Mouse (Mus musculus) frontal cortex, postnatal 36 days (tissue): ENCODE measurements around the gene Hist1h2an.

Source experiments
- DNase-seq, 2 experiments: peaks; one replicate each; pipeline ENCODE4 v3.0.0; 2022; ENCODE audit warnings: low spot score in 2 of 2

Gene Hist1h2an

DNA sequence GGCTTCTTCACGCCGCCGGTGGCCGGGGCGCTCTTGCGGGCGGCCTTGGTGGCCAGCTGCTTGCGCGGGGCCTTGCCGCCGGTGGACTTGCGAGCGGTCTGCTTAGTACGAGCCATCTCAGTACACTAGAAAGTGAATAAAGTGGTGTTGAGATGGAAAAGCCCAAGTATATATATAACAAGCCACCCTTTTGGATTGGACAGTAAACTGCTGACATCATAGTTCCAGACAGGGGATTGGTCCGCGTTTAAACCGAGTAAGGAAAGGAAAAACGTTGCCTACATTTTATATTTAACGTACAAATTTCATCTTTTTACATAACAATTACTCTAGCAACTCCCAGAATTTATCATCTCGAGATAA, 3.8 kb downstream of the Hist1h2an start, which contains the start of gene Hist1h3i:
Gene Hist1h3i (minus strand): TSS at position 116 of the 363 bp plus-strand sequence.
- peak; percentile 56 to 82 for DNase-seq

DNA sequence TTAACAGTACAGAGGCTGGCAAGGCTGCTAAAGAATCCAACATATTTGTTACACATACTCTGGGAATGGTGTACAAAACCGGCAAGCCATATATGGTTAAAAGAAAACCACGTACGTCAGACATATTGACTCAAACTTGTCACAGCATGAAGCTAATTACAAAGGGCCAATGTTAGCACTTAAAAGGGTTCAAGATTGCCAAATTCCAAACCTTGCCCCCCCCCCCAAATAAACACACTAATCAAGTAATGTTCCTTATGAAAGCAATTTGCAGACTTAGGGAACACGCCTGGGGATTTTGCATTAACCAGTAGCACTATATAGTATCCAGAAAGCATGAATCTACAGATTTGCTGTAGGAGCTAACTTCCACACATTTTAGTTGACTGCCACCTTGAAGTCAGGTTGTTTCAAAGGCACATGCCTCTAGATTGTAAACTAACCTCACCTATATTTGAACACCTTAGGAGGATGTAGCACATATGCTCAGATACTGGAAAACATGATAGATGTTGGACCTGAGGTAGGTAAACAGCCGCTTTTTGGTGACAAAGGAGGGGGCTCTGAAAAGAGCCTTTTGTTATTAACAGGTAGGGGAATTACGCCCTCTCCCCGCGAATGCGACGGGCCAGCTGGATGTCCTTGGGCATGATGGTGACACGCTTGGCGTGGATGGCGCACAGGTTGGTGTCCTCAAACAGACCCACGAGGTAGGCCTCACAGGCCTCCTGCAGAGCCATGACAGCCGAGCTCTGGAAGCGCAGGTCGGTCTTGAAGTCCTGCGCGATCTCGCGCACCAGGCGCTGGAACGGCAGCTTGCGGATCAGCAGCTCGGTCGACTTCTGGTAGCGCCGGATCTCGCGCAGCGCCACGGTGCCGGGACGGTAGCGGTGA, 4.4 kb downstream of the Hist1h2an start:
- DNase-seq = peak; percentile 24 to 34

DNA sequence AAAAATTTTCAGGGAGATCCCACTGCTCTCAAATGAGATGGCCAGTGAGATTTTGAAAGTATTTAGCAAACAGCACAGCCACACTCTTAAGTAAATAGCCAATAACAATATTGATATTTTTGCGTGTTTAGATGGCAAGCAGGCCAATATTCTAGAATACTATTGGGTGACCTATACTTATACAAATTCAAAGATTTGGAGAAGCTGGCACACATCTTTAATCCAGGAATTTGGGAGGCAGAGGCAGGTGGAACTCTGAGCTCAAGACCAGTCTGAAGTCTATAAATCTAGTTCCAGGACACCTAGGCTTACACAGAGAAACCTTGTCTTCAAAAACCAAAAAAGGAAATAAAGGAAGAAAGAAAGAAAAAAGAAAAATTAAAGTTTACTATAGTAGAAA, 5.4 kb downstream of the Hist1h2an start:
- DNase-seq = no peak

DNA sequence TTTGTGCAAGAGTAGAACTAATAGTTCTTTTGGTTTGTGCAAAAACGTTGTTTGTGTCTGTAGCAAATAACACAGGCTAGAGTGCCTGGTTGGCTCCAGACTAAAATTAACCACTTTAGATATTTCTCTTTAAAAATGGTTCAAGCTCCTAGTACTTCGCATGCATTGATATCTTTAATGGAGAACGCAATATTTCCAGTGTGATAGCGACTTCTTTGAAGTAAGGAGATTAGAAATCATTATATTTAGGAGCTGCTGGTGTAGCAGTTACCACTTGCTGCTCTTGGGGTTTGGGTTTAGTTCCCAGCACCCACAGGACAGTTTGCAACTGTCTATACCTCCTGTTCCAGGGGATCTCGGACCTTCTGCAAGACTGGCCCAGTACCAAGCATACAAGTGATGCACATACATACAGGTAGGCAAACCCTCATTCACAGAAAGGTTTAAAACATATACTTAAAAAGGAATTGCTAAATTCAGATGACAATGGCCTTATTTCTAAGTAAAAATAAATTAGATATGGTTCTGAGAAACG, 5.9 kb downstream of the Hist1h2an start:
- no peak for DNase-seq

DNA sequence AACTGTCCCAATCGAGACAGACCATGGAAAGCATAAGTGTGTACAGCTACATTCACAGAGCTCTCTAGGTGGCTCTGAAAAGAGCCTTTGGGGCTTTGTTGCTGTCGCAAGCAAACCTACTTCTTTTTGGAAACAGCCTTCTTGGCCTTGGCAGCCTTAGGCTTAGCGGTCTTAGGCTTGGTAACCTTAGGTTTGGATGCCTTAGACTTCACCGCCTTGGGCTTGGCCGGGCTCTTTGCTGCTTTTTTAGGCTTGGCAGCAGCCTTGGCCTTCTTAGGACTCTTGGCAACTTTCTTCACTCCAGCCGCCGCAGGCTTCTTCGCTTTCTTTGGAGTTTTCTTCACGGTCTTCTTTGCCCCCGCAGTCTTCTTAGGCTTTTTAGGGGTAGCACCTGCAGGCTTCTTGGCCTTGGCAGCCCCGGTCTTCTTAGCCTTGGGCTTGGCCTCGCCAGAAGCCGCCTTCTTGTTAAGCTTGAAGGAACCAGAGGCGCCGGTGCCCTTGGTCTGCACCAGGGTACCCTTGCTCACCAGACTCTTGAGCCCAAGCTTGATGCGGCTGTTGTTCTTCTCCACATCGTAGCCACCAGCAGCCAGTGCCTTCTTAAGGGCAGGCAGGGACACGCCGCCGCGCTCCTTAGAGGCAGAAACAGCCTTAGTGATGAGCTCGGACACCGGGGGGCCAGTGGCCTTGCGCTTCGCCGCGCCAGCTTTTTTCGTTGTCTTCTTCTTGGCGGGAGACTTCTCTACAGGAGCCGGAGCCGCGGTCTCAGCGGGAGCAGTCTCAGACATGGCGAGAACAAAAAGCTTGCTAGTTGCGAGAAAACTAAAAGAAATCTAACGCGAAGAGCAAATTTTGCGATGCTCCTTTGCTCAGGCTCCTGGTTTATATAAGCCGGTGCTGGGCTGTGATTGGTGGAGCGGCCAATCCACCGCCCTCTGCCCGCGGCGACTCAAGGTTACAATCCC, 7.0 kb downstream of the Hist1h2an start, which contains the start of gene Hist1h1b:
Gene Hist1h1b (minus strand): TSS at position 859 of the 965 bp plus-strand sequence.
- DNase-seq = peak; percentile 72 to 75

DNA sequence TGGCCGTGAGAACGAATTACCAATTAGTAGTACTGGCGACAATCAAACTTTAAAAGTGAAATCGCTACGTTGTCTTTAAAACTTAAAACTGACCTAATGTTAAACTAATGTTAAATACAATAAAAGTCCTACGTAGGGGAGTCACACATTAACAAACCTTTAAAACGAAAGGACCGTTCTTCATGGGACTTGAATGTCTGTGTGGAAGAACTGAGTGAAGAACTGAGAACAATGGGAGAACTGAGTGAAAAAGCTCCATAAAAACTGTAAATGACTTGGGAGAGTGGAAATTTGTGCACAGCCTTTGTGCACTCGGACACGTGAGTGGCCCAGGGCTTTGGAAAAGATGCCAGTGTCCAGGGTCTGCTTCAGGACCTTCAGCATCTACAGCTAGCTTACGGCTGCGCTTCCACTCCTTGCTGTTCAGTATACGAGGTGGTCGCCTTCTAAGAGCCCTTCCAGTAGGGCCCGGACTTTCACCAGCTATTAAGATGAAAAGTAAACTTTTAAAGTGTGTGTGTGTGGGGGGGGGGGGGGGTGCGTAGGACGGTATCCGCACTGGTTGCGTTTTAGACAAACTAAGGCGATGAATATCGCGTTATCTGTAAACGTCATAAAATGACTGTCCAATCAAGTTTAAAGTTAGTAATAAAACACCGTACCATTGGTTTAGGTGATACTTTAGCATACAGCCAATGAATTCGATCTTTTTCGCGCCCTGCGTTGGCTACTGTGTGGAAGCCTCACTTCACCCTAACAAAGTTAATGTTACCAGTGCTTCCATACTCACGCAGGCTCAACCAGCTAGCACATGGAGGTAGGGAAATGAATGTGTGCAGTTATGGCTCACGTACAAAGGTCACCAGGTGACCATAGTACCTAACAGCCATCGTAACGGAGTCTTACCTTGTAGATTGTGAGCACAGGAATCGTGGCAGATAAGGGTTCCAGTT, 7.9 kb downstream of the Hist1h2an start:
- peak; percentile 48 to 82 for DNase-seq

DNA sequence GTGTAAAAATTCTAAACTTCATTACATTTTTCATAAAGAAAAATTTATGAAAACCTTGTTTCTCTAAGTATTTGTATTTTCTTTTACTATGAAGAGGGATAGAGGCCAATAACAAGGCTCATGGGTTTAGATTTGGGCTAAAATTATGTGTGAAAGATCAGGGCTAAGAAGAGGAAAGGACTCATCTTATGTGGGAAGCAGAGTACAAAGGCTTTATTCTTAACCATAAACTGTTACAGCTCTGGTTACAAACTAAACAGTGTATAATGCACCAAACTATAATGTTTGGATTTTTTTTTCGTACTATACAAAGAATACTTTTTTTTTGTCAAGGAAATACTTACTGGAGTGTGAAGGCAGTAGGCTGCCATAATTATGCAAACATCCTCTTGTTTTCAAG, 31.3 kb downstream of the Hist1h2an start:
- DNase-seq = no peak

DNA sequence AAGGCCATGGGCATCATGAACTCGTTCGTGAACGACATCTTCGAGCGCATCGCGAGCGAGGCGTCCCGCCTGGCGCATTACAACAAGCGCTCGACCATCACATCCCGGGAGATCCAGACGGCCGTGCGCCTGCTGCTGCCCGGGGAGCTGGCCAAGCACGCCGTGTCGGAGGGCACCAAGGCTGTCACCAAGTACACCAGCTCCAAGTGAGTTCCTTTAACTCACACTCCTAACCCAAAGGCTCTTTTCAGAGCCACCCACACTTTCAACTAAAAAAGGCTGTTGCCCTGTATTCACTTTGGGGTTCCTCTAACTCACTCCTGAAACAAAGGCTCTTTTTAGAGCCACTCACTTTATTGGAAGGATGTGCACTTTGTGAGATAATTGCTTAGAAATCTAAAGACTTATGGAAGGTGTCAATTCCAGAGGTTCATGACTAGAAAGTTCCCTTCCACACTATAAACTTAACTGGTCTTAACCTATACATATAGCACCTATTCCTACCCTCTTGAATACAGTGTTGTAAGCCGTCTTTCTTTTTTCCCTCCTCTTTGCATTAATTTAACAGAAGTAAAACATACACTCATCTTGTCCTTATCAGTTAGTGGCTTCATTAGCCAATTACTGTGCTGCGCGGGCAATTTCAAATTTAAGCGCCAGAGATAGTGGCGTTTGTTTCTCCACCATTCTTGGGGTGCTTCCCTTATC, 32.6 kb downstream of the Hist1h2an start:
- DNase-seq = peak; percentile 12 to 33

DNA sequence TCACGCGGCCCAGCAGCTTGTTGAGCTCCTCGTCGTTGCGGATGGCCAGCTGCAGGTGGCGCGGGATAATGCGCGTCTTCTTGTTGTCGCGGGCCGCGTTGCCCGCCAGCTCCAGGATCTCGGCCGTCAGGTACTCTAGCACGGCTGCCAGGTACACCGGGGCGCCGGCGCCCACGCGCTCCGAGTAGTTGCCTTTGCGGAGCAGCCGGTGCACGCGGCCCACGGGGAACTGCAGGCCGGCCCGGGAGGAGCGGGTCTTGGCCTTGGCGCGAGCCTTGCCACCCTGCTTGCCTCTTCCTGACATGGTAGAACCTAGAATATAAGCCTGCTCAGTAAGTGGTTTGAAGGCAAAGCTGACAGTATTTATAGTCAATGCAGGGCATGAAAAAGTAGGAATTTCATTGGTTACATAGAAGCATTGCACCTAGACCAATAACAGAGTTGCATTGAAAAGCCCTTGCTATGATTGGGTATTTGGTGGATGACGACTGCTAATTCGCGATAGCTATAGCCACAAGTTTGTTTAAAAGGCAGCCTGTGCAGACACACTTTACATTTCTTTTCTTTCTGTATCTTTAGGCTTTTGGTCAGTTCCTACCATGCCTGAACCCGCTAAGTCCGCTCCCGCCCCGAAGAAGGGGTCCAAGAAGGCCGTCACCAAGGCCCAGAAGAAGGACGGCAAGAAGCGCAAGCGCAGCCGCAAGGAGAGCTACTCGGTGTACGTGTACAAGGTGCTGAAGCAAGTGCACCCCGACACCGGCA, 33.3 kb downstream of the Hist1h2an start, which contains the start of the genes Hist1h2ak and Hist1h2bn:
Gene Hist1h2ak (minus strand): TSS at position 304 of the 762 bp plus-strand sequence.
Gene Hist1h2bn (plus strand): TSS at position 600 of the 762 bp plus-strand sequence.
- peak; percentile 70 to 89 for DNase-seq

DNA sequence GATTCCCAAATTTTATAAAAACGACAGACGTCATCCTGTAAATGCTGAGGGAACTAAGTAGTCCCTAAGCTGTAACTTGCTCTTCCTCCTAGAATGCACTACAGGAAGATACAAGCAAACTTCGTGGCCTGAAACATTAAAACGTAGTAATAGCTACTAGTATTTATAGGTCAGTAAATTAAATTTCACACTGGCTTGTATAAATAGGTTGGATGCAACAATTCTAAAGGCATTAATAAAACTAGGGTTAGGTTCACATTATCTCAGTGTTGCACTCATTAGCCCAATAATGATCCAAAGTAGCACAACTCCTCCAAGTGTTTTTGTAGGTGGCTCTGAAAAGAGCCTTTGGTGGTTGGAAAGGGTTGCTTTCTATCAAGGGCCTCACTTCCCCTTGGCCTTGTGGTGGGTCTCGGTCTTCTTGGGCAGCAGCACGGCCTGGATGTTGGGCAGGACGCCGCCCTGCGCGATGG, 33.9 kb downstream of the Hist1h2an start:
- DNase-seq = no peak

DNA sequence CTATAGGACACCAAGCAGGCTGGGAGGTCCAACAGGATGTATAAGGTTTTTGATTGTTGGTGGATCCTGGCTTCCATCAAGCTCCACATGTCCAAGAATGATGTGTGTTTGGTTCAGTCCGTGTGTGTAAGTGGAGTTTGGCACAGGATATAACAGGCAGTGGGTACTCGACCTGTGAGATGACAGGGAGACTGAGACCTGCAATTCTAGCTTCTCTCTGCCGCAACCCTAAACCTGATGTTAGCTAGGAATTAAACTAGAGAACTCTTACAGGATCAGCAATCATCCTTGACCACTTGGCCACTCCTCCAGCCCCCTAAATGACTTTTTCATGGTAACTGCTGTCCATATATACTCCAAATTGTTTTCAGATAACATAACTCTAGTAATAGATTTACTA, 34.7 kb downstream of the Hist1h2an start:
- DNase-seq = no peak

DNA sequence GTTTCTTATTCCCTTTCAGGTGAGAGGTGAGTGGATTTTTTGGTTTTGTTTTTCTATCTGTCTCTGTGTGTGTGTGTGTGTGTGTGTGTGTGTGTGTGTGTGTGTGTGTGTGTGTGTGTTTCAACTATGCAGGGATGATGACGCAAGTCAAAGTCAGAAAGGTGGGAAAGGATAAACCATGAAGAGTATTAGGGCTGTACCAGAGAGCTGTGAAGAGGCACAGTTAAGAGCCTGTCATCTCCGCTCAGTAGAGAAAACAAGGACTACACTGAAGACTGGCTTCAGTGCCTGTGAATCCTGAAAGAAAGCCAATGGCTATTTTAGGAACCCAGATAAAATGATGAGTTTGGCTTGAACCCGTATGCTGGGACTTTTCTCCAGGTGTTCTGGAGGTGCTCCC, 35.2 kb downstream of the Hist1h2an start:
- no peak for DNase-seq

DNA sequence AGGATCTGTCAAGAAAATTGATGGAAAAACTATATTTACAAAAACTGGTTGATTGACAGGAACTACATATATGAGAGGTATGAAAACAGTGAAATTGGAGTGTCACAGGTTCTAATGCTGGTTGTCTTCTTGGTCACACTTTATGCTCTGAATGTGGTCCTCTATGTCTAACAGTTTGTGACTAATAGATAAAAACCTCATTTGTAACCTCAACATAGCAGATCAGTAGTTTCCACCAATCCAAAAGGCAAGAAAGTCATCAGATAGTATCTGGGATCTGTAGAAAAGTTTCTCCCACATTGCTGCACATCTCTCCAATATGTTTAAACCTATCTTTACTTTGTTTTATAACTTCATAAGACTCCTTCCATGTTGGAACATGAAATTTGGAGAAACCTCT, 35.6 kb downstream of the Hist1h2an start:
- DNase-seq = no peak

DNA sequence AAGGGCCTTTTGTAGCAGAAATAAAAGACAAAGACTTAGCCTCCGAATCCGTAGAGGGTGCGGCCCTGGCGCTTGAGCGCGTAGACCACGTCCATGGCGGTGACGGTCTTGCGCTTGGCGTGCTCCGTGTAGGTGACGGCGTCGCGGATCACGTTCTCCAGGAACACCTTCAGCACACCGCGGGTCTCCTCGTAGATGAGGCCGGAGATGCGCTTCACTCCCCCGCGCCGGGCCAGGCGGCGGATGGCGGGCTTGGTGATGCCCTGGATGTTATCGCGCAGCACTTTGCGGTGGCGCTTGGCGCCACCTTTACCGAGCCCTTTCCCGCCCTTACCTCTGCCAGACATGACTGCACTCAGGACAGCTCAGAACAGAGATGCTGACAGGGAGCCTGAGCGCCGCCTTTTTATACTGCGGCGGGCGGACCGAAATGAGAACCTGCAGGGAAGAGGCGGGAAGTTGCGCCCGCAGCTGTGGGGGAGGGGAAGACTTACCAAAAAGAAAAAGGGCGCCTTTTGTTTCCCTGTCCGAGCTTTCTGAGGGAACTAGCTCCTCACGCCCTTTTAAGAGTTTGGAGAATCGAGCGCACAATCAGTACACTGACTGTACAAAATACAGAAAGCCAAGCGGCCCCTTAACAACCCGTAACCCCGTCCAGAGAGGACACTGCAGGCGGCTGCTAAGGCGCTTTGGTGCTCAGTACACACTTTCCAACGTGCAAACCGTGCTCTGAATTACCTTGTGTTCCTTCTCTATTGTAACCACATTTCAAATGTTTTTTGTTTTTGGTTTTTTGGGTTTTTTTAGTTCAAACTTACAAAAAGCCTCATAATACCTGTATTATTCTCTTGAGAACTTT, 36.6 kb downstream of the Hist1h2an start, which contains the start of gene Hist1h4k:
Gene Hist1h4k (minus strand): TSS at position 347 of the 859 bp plus-strand sequence.
- DNase-seq = peak; percentile 91 to 95

DNA sequence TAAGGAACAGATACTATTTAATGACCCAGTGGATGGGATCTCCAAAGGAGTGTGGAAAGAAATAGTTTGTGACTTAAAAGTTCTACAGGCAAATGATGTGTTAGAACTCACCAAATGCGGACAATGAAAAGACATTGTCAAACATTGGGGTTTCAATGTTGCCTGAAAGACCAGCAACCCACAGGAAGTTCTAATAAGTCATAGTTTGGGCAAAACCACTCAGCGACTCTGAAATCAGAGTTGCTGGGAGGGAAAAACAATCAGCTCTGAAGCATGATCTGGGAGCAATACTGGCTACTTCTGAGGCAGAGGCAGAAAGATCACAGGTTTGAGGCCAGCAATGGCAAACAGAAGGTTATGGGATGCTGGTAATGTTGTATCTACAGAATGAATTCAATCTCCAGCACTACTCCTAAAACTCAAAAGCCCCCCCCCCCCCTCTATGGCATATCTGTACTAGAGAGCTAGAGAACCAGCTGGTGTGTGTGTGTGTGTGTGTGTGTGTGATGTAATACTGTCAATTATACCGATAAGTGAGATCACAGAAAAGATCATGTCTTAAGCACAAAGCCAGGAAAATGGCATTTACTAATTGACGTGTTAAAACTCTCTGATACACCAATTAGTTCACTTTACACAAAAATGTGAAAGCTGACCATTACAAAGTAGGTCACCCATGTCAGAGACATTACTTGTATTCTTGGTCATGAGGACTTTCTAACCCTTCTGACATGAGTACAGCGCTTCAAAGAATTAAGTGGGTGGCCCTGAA, 37.4 kb downstream of the Hist1h2an start:
- no peak for DNase-seq

DNA sequence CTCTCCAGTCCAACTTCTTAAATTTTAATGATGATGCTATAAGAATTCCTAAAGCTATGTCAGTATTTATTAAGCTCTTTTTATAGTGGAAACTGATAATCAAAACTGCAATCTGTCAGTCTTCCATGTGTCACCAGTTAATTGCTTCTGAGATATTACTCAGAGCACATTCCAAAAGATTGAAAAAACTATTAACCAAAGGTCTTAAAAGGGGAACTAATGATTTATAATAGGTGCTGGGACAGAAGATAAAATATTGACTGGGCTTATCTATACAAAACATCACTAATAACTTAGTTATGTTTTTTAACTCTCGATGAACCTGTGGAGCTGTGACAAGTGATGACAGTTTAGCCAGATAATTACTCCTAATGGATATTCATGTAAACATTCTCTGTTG, 42.0 kb downstream of the Hist1h2an start:
- no peak for DNase-seq
